Mouse (Mus musculus) CH12.LX (cell line): Measurements from ENCODE around the gene Ifrd1.
"Not testable (repeated sequence)": the region's sequence is repeated elsewhere in the genome, so short reads cannot be mapped to it uniquely, and the experiment has no call there.

ENCODE experiments used
- CTCF ChIP-seq, 2 experiments: IDR thresholded peaks in 1 of 2; conservative IDR thresholded peaks in 1 of 2; 2 replicates each; pipeline ENCODE4 v1.5.1; 2011 to 2012; ENCODE audit warnings: low read depth in 2 of 2, low read length in 2 of 2, improper control_type of control experiment in 1 of 2, inconsistent platforms in 1 of 2, mild to moderate bottlenecking in 1 of 2, moderate library complexity in 1 of 2
- MAX ChIP-seq: IDR thresholded peaks from 2 replicates; pipeline ENCODE4 v1.6.1; 2011; ENCODE audit warnings: low read length, improper control_type of control experiment
- MAZ ChIP-seq: IDR thresholded peaks from 2 replicates; pipeline ENCODE4 v1.6.1; 2012; ENCODE audit warnings: low read depth, mild to moderate bottlenecking, inconsistent platforms, low read length, improper control_type of control experiment, moderate library complexity
- POLR2A ChIP-seq: IDR thresholded peaks from 2 replicates; pipeline ENCODE4 v1.6.1; 2011; ENCODE audit warnings: low read depth, mild to moderate bottlenecking, improper control_type of control experiment, low read length

DNA sequence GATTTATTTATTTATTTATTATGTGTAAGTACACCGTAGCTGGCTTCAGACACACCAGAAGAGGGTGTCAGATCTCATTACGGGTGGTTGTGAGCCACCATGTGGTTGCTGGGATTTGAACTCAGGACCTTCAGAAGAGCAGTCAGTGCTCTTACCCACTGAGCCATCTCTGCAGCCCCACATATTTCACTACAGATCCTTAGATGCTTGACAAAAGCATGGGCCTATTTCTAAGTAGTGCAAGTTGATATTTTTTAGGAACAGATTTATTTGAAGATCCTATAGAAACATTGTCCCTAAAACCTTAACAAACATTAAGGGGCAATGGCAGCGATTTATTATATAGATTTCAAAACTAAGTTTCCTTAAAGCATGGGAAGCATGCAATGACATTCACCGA, 7.0 kb upstream of the Ifrd1 start:
- TF ChIP-seq CTCF (conservative IDR thresholded peaks at IDR 0.05 in 1 of 2, IDR thresholded peaks at IDR 0.05 in 1 of 2; ENCODE audit: low read depth in 2 of 2, low read length in 2 of 2); MAX; MAZ; POLR2A: not testable (repeated sequence)
